Mouse (Mus musculus) midbrain, embryonic 12.5 days (tissue): Measurements from ENCODE around the gene Tardbp. TPM values are rescaled to one million over a fixed set of nuclear protein-coding genes. Genes with fewer than 3 reads are reported as not detected.
A peak's percentile ranks its signal among the peaks of the same experiment; 100 is the strongest.

ENCODE experiments used
- ATAC-seq: fragments of 200-750 bp; cut with Nextera tagmentation; 2 replicates; pipeline ENCODE4 v1.8.0; 2017; ENCODE audit warnings: low read depth, moderate TSS enrichment, moderate library complexity; ENCODE audit not compliant: low FRiP score
- H3K27ac ChIP-seq: fragments of 300-500 bp; sonication (generic); replicated peaks from 2 replicates; pipeline ENCODE4 v1.5.1; 2016; ENCODE audit warnings: mild to moderate bottlenecking
- H3K27me3 ChIP-seq: fragments of 300-500 bp; sonication (generic); 2 replicates; pipeline ENCODE4 v1.6.1; 2016; ENCODE audit warnings: mild to moderate bottlenecking
- H3K36me3 ChIP-seq: fragments of 300-500 bp; sonication (generic); 2 replicates; pipeline ENCODE4 v1.6.1; 2016
- H3K4me1 ChIP-seq: fragments of 300-500 bp; sonication (generic); 2 replicates; pipeline ENCODE4 v1.6.1; 2016
- H3K4me2 ChIP-seq: fragments of 300-500 bp; sonication (generic); replicated peaks from 2 replicates; pipeline ENCODE4 v1.6.1; 2016; ENCODE audit warnings: mild to moderate bottlenecking, moderate library complexity
- H3K4me3 ChIP-seq: fragments of 300-500 bp; sonication (generic); 2 replicates; pipeline ENCODE4 v1.5.1; 2016; ENCODE audit warnings: mild to moderate bottlenecking
- H3K9ac ChIP-seq: fragments of 300-500 bp; sonication (generic); replicated peaks from 2 replicates; pipeline ENCODE4 v1.6.1; 2016; ENCODE audit warnings: mild to moderate bottlenecking, moderate library complexity
- H3K9me3 ChIP-seq: fragments of 300-500 bp; sonication (generic); 2 replicates; pipeline ENCODE4 v1.6.1; 2016; ENCODE audit warnings: mild to moderate bottlenecking
- WGBS: fragments of 180-500 bp; shearing (Covaris S2); methylation state at CpG from one replicate; pipeline ENCODE4 v1.1.7; 2016; 5-methylcytosine and 5-hydroxymethylcytosine counted together
- polyA plus RNA-seq: library from polyadenylated mRNA; unstranded; fragments of >200 nt; fragmentation: Nextera tagmentation; extraction: Ambion mirVana; gene quantifications from 2 replicates; pipeline ENCODE4 v1.2.1, GENCODE M21; 2016

Gene Tardbp
- polyA plus RNA-seq, 1 experiment from 2014 or later, result 385 TPM

DNA sequence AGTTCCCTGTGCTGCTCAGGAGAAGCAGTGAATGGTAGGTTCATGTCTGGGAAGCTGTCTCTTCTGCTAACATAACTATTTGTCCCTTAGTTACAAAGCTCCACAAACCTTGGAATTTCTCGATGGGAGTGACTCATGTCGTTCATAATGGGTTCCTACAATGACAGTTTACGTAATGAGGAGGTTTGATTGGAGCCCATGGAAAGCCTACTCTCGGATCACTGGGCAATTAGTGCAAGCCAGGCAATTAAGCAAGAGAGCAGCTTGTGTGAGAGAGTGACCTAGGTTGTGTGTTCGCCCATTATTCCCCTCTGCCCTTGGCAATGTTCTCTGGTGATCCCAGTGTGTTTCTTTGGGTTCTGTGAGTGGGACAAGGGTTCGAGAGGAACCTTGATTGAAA, 30.9 kb downstream of the Tardbp start:
- Histone ChIP-seq H3K9ac (no peak overlapping the region), H3K36me3 (peaks cover 59% of the 10 kb centered on the region), H3K27ac (no peak overlapping the region), H3K4me3 (no peak overlapping the region), H3K4me2 (no peak overlapping the region), H3K4me1 (peaks cover 18% of the 10 kb centered on the region), H3K27me3 (no peaks in the 10 kb centered on the region), H3K9me3 (no peaks in the 10 kb centered on the region)
- 83% methylated on average over 6 of the region's 6 CpGs for WGBS
- ATAC-seq, result no peak

DNA sequence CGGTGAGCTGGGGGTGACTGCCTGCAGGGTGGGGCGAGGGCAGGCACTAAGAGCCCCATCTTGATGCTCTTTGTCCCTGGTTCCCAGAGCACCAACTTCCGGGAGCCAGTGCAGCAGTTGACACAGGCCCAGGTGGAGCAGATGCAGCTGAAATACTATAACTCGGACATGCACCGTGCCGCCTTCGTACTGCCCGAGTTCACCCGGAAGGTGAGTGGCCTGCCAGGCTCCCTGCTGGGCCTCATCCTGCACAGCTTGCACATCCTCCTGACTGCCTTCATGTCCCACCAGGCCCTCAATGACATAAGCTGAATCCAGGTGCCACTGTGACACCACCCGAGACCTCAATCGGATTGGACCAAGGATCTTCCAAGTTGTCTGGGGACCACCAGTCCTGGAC, 32.8 kb downstream of the Tardbp start:
- WGBS, result 94% methylated on average over 11 of the region's 11 CpGs
- Histone ChIP-seq H3K36me3 (peaks cover 58% of the 10 kb centered on the region), H3K9me3 (no peaks in the 10 kb centered on the region), H3K27me3 (no peaks in the 10 kb centered on the region), H3K4me2 (no peak overlapping the region), H3K4me1 (peaks cover 21% of the 10 kb centered on the region), H3K27ac (no peak overlapping the region), H3K4me3 (no peak overlapping the region), H3K9ac (no peak overlapping the region)
- ATAC-seq, result no peak

DNA sequence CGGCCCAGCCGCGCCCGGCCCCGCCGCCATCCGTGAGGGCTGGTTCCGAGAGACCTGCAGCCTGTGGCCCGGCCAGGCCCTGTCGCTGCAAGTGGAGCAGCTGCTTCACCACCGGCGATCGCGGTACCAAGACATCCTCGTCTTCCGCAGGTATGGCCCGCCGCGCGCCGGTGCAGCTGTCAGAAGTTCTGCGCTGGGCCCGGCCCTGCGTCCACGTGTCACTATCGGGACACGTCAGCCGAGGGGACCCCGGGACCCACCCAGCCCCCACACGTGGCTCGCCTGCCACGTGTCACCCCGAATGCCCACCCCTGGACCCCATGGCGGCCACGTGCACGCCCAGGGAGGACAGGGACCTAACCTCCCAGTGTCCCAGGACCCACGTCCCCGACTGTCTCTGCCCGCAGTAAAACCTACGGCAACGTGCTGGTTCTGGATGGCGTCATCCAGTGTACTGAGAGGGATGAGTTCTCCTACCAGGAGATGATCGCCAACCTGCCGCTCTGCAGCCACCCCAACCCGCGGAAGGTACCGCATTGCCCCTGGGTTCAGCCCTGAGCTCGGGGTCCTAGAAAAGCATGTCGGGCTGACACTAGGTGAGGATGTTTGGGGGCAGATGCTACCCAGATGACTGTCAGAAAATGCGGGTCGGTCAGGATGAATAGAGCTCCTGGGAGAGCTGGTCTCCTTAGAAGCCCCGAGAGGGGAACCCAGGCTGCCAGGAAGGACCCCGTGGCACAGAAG, 35.0 kb downstream of the Tardbp start:
- Histone ChIP-seq H3K9me3 (no peaks in the 10 kb centered on the region), H3K4me2 (peak overlapping the region; percentile 71), H3K9ac (peak overlapping the region; percentile 73), H3K27me3 (no peaks in the 10 kb centered on the region), H3K4me3 (peak overlapping the region; percentile 82), H3K4me1 (peaks cover 21% of the 10 kb centered on the region), H3K27ac (no peak overlapping the region), H3K36me3 (peaks cover 40% of the 10 kb centered on the region)
- ATAC-seq, result peak; percentile 39; the same call in 1 of the 2 replicates
- under 1% methylated on average over 53 of the region's 53 CpGs for WGBS

DNA sequence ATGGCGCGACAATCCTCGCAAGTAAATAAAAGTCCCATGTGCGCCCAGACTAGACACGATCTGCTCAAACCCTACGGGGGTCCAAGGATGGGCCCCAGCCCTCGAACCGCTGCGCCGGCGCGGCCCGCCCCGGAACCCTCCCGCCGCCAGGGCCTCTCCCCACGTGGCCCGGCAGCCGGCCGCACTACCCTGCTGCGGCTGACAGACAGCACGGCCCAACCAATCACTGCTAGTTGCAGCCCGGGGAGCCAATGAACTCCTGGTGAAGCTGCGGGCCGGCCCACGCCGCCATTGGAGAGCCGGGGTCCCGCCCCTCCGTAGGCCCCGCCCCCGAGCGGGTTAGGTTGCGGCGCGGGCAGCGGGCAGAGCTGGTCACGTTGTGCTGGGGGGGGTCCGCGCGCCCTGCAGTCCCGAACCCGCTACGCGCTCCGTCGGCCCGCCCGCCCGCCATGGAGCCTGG, 35.6 kb downstream of the Tardbp start, which contains the start of gene Srm:
Srm (plus strand) TSS at position 333 of the 460 bp plus-strand sequence.
- Histone ChIP-seq H3K9me3 (no peaks in the 10 kb centered on the region), H3K4me3 (peak within 1 kb of the TSS; percentile 82), H3K36me3 (peaks cover 34% of the 10 kb centered on the region), H3K27ac (peak within 1 kb of the TSS; percentile 75), H3K4me2 (peak within 1 kb of the TSS; percentile 71), H3K27me3 (no peaks in the 10 kb centered on the region), H3K9ac (peak within 1 kb of the TSS; percentile 73), H3K4me1 (peaks cover 21% of the 10 kb centered on the region)
- peak; percentile 100 for ATAC-seq
- WGBS, result under 1% methylated on average over 40 of the region's 50 CpGs

DNA sequence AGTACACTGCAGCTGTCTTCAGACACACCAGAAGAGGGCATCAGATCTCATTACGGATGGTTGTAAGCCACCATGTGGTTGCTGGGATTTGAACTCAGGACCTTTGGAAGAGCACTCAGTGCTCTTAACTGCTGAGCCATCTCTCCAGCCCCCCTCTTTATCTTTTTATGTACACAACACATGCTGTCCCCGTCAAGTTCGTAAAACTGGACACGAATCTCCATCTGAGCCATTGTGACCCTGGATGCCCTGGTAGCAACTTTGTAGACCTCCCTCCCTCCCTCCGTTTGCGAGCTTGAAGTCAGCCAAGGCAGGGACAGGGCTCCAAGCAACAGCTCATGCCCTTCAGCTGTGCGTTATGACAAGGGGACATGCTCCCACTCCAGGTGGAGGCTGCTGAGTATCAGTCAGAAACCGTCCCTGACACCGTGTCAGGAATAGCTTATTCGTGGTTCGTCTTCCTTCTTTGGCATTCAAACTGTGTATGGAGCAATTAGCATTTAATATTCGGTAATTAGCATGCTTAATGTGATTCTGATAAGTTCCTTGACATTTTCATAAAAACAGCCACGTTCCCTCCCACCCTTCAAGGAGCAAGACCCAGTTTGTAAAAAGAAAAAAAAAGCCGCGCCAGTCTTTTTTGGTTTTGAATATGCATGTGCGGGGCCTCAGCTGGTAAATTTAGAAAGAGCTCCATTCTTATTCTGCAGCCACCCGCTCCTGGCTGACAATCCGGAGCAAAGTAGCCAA, 36.2 kb downstream of the Tardbp start:
- Histone ChIP-seq H3K27ac (peak overlapping the region; percentile 75), H3K9ac (peak overlapping the region; percentile 48), H3K36me3 (peaks cover 28% of the 10 kb centered on the region), H3K9me3 (no peaks in the 10 kb centered on the region), H3K4me3 (peak overlapping the region; percentile 82), H3K27me3 (no peaks in the 10 kb centered on the region), H3K4me2 (peak overlapping the region; percentile 71), H3K4me1 (peaks cover 19% of the 10 kb centered on the region)
- 7% methylated on average over 18 of the region's 18 CpGs for WGBS
- ATAC-seq, result no peak; the same call in 1 of the 2 replicates

DNA sequence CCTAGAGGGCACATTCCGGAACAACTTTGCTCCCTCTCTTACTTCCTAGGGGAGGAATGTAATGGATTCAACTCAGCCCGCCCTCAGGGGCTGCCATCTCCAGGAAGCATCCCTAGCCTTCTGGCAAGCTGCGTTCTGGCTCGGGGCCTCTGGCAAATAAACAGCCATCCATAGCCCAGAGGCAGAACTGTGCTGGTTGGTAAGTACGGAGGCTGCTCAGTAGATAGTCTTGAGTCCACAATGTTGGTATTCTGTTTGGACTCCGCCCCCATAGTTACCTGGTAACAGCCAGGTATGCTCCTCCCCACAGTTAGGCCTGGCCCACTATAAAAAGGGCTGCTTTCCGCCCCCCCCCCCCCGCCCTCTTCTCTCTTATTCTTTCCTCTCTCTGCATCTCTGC, 37.3 kb downstream of the Tardbp start:
- no peak overlapping the region for H3K9ac ChIP-seq
- no peak overlapping the region for H3K27ac ChIP-seq
- no peak overlapping the region for H3K4me3 ChIP-seq
- peaks cover 18% of the 10 kb centered on the region for H3K4me1 ChIP-seq
- no peaks in the 10 kb centered on the region for H3K9me3 ChIP-seq
- no peak overlapping the region for H3K4me2 ChIP-seq
- H3K36me3 ChIP-seq, result peaks cover 17% of the 10 kb centered on the region
- no peak for ATAC-seq
- H3K27me3 ChIP-seq, result no peaks in the 10 kb centered on the region
- WGBS, result 61% methylated on average over 7 of the region's 8 CpGs

DNA sequence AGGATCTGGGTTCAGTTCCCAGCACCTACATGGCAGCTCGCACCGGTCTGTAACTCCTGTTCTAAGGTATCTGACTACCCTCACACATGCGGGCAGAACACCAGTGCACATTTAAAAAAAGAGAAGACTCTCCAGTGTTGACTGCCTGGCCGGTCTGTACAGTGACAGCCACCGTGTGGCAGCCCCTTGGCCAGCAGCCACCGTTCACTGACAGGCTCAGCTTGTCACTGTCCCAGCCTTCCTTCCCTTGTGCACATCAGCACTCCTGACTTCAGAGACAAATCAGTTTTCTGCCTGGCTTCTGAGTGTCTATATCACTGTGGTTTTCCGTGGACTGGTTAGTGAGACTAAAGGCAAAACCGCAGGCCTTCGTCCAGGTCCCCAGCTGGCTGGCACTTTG, 38.0 kb downstream of the Tardbp start:
- Histone ChIP-seq H3K4me3 (no peak overlapping the region), H3K27me3 (no peaks in the 10 kb centered on the region), H3K4me2 (no peak overlapping the region), H3K4me1 (peaks cover 18% of the 10 kb centered on the region), H3K9me3 (no peaks in the 10 kb centered on the region), H3K9ac (no peak overlapping the region), H3K27ac (no peak overlapping the region), H3K36me3 (peaks cover 10% of the 10 kb centered on the region)
- no peak for ATAC-seq
- WGBS, result 87% methylated on average over 9 of the region's 9 CpGs

DNA sequence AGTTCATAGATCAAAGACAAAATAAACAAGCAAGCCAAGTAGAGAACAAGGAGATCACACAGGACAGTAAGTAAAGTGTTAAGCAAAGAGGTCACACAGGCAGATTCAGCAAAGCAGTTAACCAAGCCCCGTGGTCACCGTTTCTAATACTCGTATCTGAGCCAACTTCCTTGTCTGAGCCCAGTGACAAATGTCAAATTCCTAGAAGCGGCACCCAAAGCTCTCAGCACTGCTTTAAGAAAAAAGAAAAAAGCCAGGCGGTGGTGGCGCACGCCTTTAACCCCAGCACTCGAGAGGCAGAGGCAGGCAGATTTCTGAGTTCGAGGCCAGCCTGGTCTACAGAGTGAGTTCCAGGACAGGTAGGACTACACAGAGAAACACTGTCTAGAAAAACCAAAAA, 40.2 kb downstream of the Tardbp start:
- Histone ChIP-seq H3K9me3 (no peaks in the 10 kb centered on the region), H3K4me1 (peaks cover 3% of the 10 kb centered on the region), H3K4me2 (no peak overlapping the region), H3K4me3 (no peak overlapping the region), H3K36me3 (peaks cover 18% of the 10 kb centered on the region), H3K9ac (no peak overlapping the region), H3K27me3 (no peaks in the 10 kb centered on the region), H3K27ac (no peak overlapping the region)
- 89% methylated on average over 9 of the region's 9 CpGs for WGBS
- no peak for ATAC-seq

DNA sequence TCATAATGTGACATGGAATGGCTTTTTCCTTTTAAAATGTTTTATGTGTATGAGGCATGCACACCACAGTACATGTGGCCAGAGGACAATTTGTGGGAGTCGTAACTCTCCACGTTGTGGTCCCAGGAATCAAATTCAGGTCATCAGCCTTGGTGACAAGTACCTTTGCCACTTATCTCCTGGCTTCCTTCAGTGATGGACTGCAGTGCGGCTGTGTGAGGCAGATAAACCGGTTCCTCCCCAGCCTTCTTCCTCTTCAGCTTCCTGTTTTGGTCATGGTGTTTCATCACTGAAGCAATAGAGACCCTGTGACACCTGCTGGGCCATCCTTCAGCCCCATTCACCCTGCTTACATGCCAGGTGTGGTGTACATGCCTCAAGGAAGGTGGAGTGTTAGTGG, 43.6 kb downstream of the Tardbp start:
- no peaks in the 10 kb centered on the region for H3K27me3 ChIP-seq
- no peak overlapping the region for H3K4me3 ChIP-seq
- no peak overlapping the region for H3K9ac ChIP-seq
- no peak for ATAC-seq
- H3K27ac ChIP-seq, result no peak overlapping the region
- no peaks in the 10 kb centered on the region for H3K9me3 ChIP-seq
- H3K4me1 ChIP-seq, result no peaks in the 10 kb centered on the region
- WGBS, result 88% methylated on average over 4 of the region's 4 CpGs
- no peak overlapping the region for H3K4me2 ChIP-seq
- H3K36me3 ChIP-seq, result peaks cover 52% of the 10 kb centered on the region

DNA sequence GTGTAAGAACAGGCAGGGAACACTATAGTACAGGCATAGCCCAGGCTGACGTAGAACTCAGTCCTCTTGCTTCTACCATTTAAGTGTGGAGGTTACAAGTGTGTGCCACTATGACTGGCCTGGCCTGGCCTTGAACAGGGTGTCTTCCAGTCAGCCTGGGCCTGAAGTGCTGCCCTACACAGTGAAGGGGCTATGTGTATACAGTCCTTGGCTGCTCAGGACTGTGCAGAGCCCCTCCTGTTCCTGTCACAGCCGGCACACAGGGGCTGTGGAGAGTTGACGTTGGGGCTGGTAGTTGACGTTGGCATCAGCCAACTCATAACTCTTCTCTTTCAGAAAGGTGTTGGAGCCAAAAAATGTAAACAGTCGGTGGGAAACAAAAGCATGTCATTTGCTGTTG, 45.4 kb downstream of the Tardbp start:
- 94% methylated on average over 5 of the region's 5 CpGs for WGBS
- Histone ChIP-seq H3K27ac (no peak overlapping the region), H3K4me3 (no peak overlapping the region), H3K36me3 (peaks cover 70% of the 10 kb centered on the region), H3K9ac (no peak overlapping the region), H3K4me1 (no peaks in the 10 kb centered on the region), H3K4me2 (no peak overlapping the region), H3K27me3 (no peaks in the 10 kb centered on the region), H3K9me3 (no peaks in the 10 kb centered on the region)
- ATAC-seq, result no peak

DNA sequence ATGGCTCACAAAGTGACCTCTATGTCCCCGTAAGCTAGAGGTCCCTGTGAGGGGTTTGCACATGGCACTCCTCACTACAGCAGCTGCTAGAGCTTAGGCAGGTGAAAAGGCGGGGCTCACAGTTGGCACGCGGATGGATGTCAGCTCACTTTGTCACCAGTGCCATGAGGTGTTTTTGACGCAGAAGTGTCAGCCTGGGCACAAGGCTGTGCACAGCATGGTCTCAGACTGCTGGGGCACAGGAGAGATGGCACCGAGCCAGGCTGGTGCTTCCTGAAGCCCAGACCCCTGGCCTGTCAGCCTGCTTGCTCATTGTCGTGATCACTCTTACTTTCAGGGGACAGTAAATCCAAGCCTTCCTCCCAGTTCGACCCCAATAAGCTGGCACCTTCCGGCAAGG, 46.1 kb downstream of the Tardbp start:
- Histone ChIP-seq H3K27ac (no peak overlapping the region), H3K36me3 (peaks cover 77% of the 10 kb centered on the region), H3K9ac (no peak overlapping the region), H3K4me2 (no peak overlapping the region), H3K27me3 (no peaks in the 10 kb centered on the region), H3K9me3 (no peaks in the 10 kb centered on the region), H3K4me3 (no peak overlapping the region), H3K4me1 (no peaks in the 10 kb centered on the region)
- WGBS, result 95% methylated on average over 9 of the region's 9 CpGs
- ATAC-seq, result no peak

DNA sequence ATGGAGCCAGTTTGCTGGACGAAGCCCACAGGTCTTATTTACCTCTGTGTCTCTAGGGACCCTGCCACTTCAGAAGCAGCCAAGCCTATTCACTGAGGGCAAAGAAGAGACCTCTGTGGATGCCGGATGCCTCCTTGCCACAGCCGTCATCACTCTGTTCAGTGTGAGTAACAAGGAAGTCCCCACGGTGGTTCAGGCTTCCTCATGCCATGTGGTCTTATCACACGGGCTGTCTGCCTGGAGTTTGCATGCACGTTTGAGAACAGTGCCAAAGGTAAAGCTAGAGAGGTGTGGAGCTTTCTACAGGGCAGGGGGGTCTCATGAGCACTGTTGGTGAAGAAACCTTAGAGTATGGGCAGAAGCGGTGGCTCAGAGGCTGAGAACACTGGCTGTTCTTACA, 53.6 kb downstream of the Tardbp start:
- no peak for ATAC-seq
- H3K9ac ChIP-seq, result no peak overlapping the region
- no peak overlapping the region for H3K27ac ChIP-seq
- no peaks in the 10 kb centered on the region for H3K9me3 ChIP-seq
- H3K4me1 ChIP-seq, result no peaks in the 10 kb centered on the region
- peaks cover 100% of the 10 kb centered on the region for H3K36me3 ChIP-seq
- H3K4me2 ChIP-seq, result no peak overlapping the region
- H3K27me3 ChIP-seq, result no peaks in the 10 kb centered on the region
- no peak overlapping the region for H3K4me3 ChIP-seq
- 96% methylated on average over 7 of the region's 7 CpGs for WGBS
